Comparison of ENCODE assay signal across 9 mouse cellular contexts in genomic region chr4:137941871-137942781, GRCm38 (mm10). TPM values are rescaled to one million over a fixed set of nuclear protein-coding genes. Genes with fewer than 3 reads are reported as not detected.
DNase-seq lines count a peak whose midpoint lies in the region; ATAC-seq and TF ChIP-seq lines count a peak whose summit lies in the region.
"Had no signal": no experiment of that assay in that cellular context is flagged by ENCODE, and none has a peak within 500 bp of the region (broad histone marks: within the 10 kb centered on the region; RNA-seq: fewer than 3 reads in every experiment).

No protein-coding gene starts in this region.

- no peak for TF ChIP-seq CTCF in heart, adult 2 months (IDR thresholded peaks at IDR 0.05)

- intact Hi-C loops in heart, adult 2 months (cut with DNase I): loop anchor here (5.0 kb wide), 1 partner anchor 45 kb away; no protein-coding TSS in a partner anchor

- no peak overlapping the region for H3K4me2 ChIP-seq in midbrain, embryonic 11.5 days
- H3K4me2 ChIP-seq: hindbrain, embryonic 15.5 days had no signal

- 0 out of 2 replicates have a peak, but pooled peaks have one; percentile 27 for ATAC-seq in midbrain, embryonic 11.5 days (ENCODE audit: low FRiP score)

- H3K27me3 ChIP-seq in midbrain, embryonic 11.5 days (ENCODE audit: control insufficient read depth, insufficient read depth, low read length): no peaks in the 10 kb centered on the region
- no peaks in the 10 kb centered on the region for H3K27me3 ChIP-seq in midbrain, embryonic 10.5 days (ENCODE audit: low read depth, poor library complexity, severe bottlenecking)
- no peaks in the 10 kb centered on the region for H3K27me3 ChIP-seq in heart, adult 2 months (ENCODE audit: control insufficient read depth, insufficient read depth, low read length)
- H3K27me3 ChIP-seq: hindbrain, embryonic 15.5 days had no signal

- H3K9me3 ChIP-seq in midbrain, embryonic 11.5 days (ENCODE audit: control insufficient read depth, low read length): no peaks in the 10 kb centered on the region
- H3K9me3 ChIP-seq in midbrain, embryonic 10.5 days (replicated peaks): no peaks in the 10 kb centered on the region
- H3K9me3 ChIP-seq: hindbrain, embryonic 15.5 days had no signal

- no peaks in the 10 kb centered on the region for H3K79me2 ChIP-seq in heart, adult 2 months (replicated peaks; ENCODE audit: control insufficient read depth, insufficient read depth, low read length)

- no peak for DNase-seq in midbrain, embryonic 11.5 days (ENCODE audit: low spot score, missing footprints)
- DNase-seq in midbrain, embryonic 10.5 days (ENCODE audit: low spot score): no peak
- peak; percentile 75 for DNase-seq in cerebellum, adult 8-10 months
- DNase-seq in heart, adult 2 months: peak; percentile 72 to 78
- peak; percentile 77 to 85 for DNase-seq in lung, adult 18-20 months
- no peak for DNase-seq in urinary bladder, postnatal 25 days (ENCODE audit: low spot score)
- DNase-seq in testis, postnatal 14 days (ENCODE audit: low spot score): no peak
- no peak for DNase-seq in thymus, postnatal 36 days

- TF ChIP-seq EP300 in heart, adult 2 months (IDR thresholded peaks at IDR 0.05; ENCODE audit: insufficient read depth, low read depth, low read length): 0 out of 2 replicates have a peak, but pooled peaks have one; percentile 17

- 60% methylated on average over 17 of the region's 17 CpGs for WGBS in midbrain, embryonic 11.5 days
- 73% methylated on average over 17 of the region's 17 CpGs for WGBS in midbrain, embryonic 10.5 days
- 60% methylated on average over 17 of the region's 17 CpGs for WGBS in heart, adult 2 months

- 0 out of 2 replicates have a peak, but pooled peaks have one; percentile 38 for TF ChIP-seq POLR2A in heart, adult 2 months (IDR thresholded peaks at IDR 0.05; ENCODE audit: insufficient read depth, low read depth, low read length)

- peaks cover 3% of the 10 kb centered on the region; the same call in 1 of the 2 replicates for H3K36me3 ChIP-seq in midbrain, embryonic 11.5 days (ENCODE audit: control insufficient read depth, insufficient read depth, low read length)
- peaks cover 69% of the 10 kb centered on the region for H3K36me3 ChIP-seq in midbrain, embryonic 10.5 days
- H3K36me3 ChIP-seq in heart, adult 2 months (ENCODE audit: control insufficient read depth, insufficient read depth, low read length): no peaks in the 10 kb centered on the region

- H3K4me3 ChIP-seq in midbrain, embryonic 11.5 days (ENCODE audit: low read depth, low read length): no peak overlapping the region
- no peak overlapping the region for H3K4me3 ChIP-seq in midbrain, embryonic 10.5 days
- H3K4me3 ChIP-seq in heart, adult 2 months: no peak overlapping the region
- H3K4me3 ChIP-seq: hindbrain, embryonic 15.5 days had no signal

- H3K9ac ChIP-seq in midbrain, embryonic 11.5 days (ENCODE audit: low read length): no peak overlapping the region
- no peak overlapping the region for H3K9ac ChIP-seq in heart, adult 2 months (ENCODE audit: low read depth, low read length)
- H3K9ac ChIP-seq: hindbrain, embryonic 15.5 days had no signal

- H3K27ac ChIP-seq in midbrain, embryonic 11.5 days (ENCODE audit: low read depth, low read length): no peak overlapping the region
- H3K27ac ChIP-seq in midbrain, embryonic 10.5 days (replicated peaks): no peak overlapping the region; the same call in 1 of the 2 replicates
- peak overlapping the region; percentile 44 for H3K27ac ChIP-seq in heart, adult 2 months
- H3K27ac ChIP-seq: hindbrain, embryonic 15.5 days had no signal

- H3K4me1 ChIP-seq in midbrain, embryonic 11.5 days (ENCODE audit: control insufficient read depth, insufficient read depth, low read length): peaks cover 13% of the 10 kb centered on the region
- peaks cover 25% of the 10 kb centered on the region for H3K4me1 ChIP-seq in midbrain, embryonic 10.5 days
- H3K4me1 ChIP-seq in heart, adult 2 months (ENCODE audit: control insufficient read depth, insufficient read depth, low read length): peaks cover 5% of the 10 kb centered on the region

RNA-seq across cellular contexts. Expression of gene Eif4g3, which starts 50.7 kb away (rescaled TPM):
- polyA plus RNA-seq in midbrain, embryonic 11.5 days (2014; fragmentation: Nextera tagmentation; extraction: Ambion mirVana): 39.5 and 41.9 TPM in 2 replicates
- polyA plus RNA-seq in midbrain, embryonic 10.5 days (2016; fragmentation: Nextera tagmentation; extraction: Ambion mirVana): 34.1 and 36.3 TPM in 2 replicates
- 10 to 100 TPM; 39.7 to 43.7 TPM for total RNA-seq in heart, adult 2 months (2021)
- 24.8 and 29.1 TPM in 2 replicates for polyA plus RNA-seq in heart, adult 2 months (2012; rRNA removed)

Comparison
In these comparisons a context has a peak if more than half of its experiments do, and no peak if none do; other contexts are left out.
1. DNase-seq: peak in cerebellum, adult 8-10 months (single experiment), heart, adult 2 months (2 of 2) and lung, adult 18-20 months (2 of 2); none in midbrain, embryonic 11.5 days (single experiment), midbrain, embryonic 10.5 days (single experiment), urinary bladder, postnatal 25 days (single experiment), testis, postnatal 14 days (single experiment) and thymus, postnatal 36 days (0 of 2).